Mouse (Mus musculus) MEL-GATA-1-ER (cell line): Measurements from ENCODE around the gene Crygc.

Source experiments
- DNase-seq: peaks from one replicate; pipeline ENCODE4 v3.0.0-alpha.2; 2012; ENCODE audit warnings: low read depth; ENCODE audit errors: extremely low read depth

Crygc gene

GRCm38 (mm10) chr1:65073589-65073988 lies at the start of gene Crygc:
Gene Crygc, minus strand, starts transcription at chr1:65073689.
- DNase-seq, result no peak

GRCm38 (mm10) chr1:65122574-65123372 lies 49.3 kb upstream of the Crygc start, which contains the start of gene D630023F18Rik:
Gene D630023F18Rik, minus strand, starts transcription at chr1:65123214.
- DNase-seq, result no peak

GRCm38 (mm10) chr1:65119438-65119837 lies 45.9 kb upstream of the Crygc start, which contains the start of gene Gm28845:
Gene Gm28845, minus strand, starts transcription at chr1:65119558.
- DNase-seq, result no peak

GRCm38 (mm10) chr1:65118150-65118913 lies 44.8 kb upstream of the Crygc start:
- DNase-seq, result no peak

- no peak for DNase-seq
Observed at GRCm38 (mm10) chr1:65113536-65114172, 40.2 kb upstream of the Crygc start.

GRCm38 (mm10) chr1:65112807-65113196 lies 39.3 kb upstream of the Crygc start:
- DNase-seq, result no peak

- peak; percentile 40 for DNase-seq
Observed at GRCm38 (mm10) chr1:65112031-65112806, 38.7 kb upstream of the Crygc start.

GRCm38 (mm10) chr1:65109756-65110435 lies 36.4 kb upstream of the Crygc start:
- DNase-seq, result peak; percentile 26

GRCm38 (mm10) chr1:65109196-65109595 lies 35.7 kb upstream of the Crygc start:
- DNase-seq, result peak; percentile 56

GRCm38 (mm10) chr1:65107654-65108279 lies 34.3 kb upstream of the Crygc start:
- no peak for DNase-seq

- DNase-seq, result no peak
Observed at GRCm38 (mm10) chr1:65103273-65103672, 29.8 kb upstream of the Crygc start, which contains the start of gene Cryga. Gene Cryga, minus strand, starts transcription at chr1:65103373.

GRCm38 (mm10) chr1:65096953-65097352 lies 23.5 kb upstream of the Crygc start:
- no peak for DNase-seq

- no peak for DNase-seq
Observed at GRCm38 (mm10) chr1:65091566-65091965, 18.1 kb upstream of the Crygc start.

- DNase-seq, result no peak
Observed at GRCm38 (mm10) chr1:65090370-65090769, 16.9 kb upstream of the Crygc start.

GRCm38 (mm10) chr1:65088567-65089356 lies 15.3 kb upstream of the Crygc start:
- peak; percentile 47 for DNase-seq

- DNase-seq, result no peak
Observed at GRCm38 (mm10) chr1:65082188-65082587, 8.7 kb upstream of the Crygc start, which contains the start of gene Crygb. Gene Crygb, minus strand, starts transcription at chr1:65082288.

- DNase-seq, result no peak
Observed at GRCm38 (mm10) chr1:65075607-65076006, 2.1 kb upstream of the Crygc start.

GRCm38 (mm10) chr1:65067842-65068241 lies 5.6 kb downstream of the Crygc start:
- DNase-seq, result no peak

- DNase-seq, result no peak
Observed at GRCm38 (mm10) chr1:65064201-65064600, 9.3 kb downstream of the Crygc start.
